Mouse (Mus musculus) layer of hippocampus, adult 18-20 months (tissue): ENCODE results near the gene Pgam2. TPM values are rescaled to one million over a fixed set of nuclear protein-coding genes. Genes with fewer than 3 reads are reported as not detected.
"Not testable (repeated sequence)": the region's sequence is repeated elsewhere in the genome, so short reads cannot be mapped to it uniquely, and the experiment has no call there.

Experiments
- DNase-seq, 2 experiments: peaks; one replicate each; pipeline ENCODE4 v3.0.0; 2022; ENCODE audit warnings: low spot score in 2 of 2
- long read RNA-seq: library from polyadenylated mRNA; stranded (forward); transcript quantifications from one replicate; pipeline ENCODE4 v2.0.0, GENCODE M21; 2021
- total RNA-seq, 2 experiments: library from RNA; stranded (reverse); gene quantifications; 2 replicates each; pipeline ENCODE4 v1.2.3; 2021

Pgam2 gene
- 10 to 100 TPM; 11.6 to 17.7 TPM for total RNA-seq
- long read RNA-seq, transcript Pgam2-201 (3 exons, 840 nt): major isoform, 6 of 7 reads
- long read RNA-seq, partial matches to known transcripts: 1 of 7 reads
- long read RNA-seq, other reads (novel, unspliced or antisense): 0 of 7 reads

DNA sequence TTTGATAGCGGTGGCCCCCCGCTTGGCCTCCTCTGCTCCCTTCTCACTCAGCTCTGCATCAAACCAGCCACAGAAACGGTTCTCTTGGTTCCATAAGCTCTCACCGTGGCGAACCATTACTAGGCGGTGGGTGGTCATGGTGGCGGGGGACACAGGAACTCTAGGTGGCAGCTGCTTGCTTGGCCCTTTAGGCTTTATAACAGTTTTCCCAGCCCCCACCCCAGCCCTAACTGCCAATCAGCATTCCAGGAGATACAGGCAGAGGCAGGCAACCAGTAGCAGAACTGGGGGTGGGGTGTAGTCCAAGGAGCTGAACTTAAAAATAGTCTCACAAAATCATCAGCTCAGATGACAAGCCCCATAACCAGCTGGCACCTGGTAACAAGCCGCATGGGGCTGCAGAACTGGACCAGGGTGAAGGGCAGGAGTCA, at the start of gene Pgam2:
Gene Pgam2, minus strand, starts transcription at position 183 of the 431 bp plus-strand sequence.
- peak; percentile 36 to 41 for DNase-seq

DNA sequence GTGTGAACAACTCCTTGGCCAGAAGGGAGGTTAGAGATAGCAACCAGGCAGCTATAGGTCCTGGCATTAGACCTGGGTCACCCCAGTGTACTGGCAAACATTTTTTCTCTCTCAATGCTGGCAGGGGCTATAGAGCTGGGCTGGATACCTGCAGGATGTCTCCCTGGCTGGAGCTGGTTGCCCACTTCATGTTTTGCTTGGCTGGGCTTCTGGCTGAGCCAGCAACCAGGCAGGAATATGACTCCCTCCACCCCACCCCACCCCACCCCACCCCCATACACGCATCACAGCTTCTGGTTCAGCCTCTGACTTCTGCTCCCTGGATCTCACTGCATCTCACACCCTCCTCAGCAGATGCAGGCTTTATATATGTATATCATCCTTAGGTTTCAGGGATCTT, 48.8 kb upstream of the Pgam2 start:
- no peak for DNase-seq

DNA sequence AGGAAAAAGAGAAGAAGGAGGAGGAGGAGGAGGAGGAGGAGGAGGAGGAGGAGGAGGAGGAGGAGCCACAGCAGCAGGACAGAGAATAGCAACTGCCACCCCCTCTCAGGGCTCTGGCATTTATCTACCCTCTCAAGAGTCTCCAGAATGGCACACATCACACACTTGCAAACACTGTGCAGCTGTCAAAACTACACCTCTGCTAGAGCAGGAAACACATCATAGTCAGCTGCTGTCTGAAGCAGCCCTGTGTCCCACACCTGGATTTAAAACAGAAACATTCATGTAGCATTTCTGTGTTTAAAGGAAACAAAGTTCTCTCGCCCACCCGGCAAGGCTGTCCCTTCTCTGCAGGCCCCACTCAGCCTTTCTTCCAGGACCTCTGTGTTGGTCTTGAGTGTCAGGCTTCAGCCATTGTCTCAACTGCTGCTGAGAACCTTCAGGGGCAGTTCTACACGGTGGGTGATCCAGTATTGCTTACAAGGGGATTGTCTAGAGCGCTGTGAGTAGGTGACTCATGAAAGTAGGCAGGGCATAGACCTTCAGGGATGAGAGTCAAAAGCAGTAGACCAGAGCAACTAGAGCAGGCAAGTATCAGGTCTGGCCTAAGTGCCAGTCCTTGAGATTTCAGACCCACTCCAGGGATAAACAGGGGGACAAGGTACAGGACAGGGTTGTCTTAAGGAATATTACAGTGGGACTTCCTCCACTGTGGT, 47.6 kb upstream of the Pgam2 start:
- no peak for DNase-seq

DNA sequence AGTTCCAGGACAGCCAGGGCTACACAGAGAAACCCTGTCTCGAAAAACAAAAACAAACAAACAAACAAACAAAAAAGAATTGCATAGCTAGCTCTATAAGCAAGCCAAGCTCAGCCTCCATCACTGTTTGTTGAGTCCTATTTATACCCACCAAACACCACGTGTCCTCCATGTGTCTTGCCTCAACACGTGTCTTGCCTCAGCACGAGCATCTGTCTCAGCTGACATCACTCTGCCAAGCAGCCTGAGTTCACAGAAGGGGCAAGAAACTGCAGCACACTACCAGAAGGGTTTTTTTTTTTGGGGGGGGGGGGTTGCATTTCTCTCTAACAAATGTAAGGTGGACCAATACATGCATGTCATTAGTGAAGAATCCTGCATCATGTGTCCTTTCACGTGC, 46.9 kb upstream of the Pgam2 start:
- no peak for DNase-seq

DNA sequence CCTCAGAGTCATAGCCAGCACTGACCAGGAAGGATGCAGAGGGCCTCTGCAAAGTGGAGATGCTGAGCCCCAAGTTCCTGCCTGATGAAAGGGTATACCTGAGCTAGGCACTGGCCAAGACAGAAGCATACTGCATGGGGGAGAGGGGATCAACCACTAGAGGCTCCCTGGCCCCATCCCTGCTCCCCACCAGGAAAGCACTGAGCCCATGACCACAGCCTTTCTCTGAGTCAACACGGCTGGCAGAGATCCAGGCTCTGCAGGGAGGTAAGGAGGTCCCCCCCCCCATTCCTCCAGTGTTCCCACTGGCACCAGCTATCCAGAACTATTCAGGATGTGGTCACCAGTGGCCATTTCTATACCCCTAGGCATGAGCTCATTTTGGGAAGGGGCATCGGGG, 45.8 kb upstream of the Pgam2 start:
- DNase-seq: no peak

DNA sequence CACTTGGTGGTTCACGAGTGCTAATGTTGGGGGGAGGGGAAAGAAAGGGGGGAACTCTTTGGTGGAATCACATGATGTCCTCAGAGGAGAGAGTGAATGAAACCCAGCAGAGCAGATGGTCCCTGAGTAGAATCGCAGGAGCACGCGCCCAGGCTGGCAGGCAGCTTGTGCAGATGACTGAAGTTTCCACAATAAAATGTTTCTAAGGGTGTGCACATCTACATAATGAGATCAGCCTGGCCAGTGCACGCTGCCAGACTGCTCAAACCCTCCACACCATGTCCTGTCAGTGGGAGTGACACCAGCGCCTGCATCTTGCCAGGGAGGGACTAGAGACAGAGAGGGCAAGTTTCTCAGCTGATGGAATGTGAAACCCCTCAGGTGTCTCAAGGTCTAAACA, 45.2 kb upstream of the Pgam2 start:
- peak; percentile 68 to 85 for DNase-seq

DNA sequence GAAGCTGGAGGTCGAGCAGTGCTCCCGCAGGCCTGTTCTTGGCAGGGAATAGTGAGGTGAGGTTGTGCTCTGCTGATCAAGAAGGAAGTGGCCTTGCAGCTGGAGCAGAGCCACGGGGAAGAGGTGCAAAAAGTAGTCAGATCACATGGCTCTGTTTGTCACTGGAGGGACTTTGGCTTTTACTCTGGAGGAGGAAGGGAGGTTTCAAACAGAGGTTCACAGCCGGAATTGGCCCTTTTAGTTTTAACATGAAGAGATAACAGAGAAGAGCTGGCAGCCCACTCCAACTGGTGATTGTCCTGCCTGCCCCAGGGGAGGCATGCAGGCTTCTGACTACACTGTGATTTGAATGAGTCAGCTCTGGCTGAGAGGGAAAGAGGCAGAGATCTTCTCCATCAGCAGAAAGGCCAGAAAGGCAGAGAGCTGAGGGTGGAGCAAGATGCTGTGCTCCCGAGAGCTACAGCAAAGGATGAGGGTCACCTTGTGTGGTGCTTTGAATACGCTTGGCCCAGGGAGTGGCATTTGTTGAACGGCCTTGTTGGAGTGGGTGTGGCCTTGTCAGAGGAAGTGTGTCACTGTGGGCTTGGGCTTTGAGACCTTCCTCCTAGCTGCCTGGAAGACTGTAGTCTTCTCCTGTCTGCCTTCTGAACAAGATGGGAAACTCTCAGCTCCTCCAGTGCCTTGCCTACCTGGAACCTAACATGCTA, 43.3 kb upstream of the Pgam2 start:
- no peak for DNase-seq

DNA sequence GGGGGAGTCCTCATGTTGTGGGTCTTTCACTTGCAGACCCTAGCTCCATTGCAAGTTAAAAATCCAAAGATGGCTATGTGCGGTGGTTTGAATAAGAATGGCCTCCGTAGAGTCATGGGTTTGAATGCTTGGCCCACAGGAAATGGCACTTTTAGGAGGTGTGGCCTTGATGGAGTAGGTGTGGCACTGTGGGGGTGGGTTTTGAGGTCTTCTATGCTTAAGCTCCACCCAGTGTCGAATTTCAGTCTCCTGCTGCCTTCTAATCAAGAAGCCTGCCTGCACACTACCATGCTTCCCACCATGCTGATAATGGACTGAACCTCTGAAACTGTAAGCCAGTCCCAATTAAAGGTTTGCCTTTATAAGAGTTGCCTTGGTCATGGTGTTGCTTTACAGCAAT, 39.6 kb upstream of the Pgam2 start:
- DNase-seq: no peak

DNA sequence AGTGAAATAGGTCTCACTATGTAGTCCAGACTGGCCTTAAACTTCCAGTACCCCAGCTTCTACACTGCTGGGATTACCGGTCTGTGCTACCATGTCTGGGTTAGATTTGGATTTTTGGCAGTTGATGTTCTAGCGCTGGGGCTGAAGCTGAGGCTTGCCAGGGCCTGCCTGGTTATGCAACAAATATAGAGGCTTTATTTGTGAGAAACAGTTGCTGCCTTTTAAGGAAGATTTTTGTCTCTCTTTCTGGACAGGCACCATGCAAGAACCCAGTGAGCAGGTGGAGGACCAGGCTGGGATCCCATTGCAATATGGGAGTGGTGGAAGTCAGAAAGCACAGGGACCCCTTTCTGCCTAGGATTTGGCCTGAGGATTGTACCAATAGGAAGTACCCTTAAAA, 38.2 kb upstream of the Pgam2 start:
- no peak for DNase-seq

DNA sequence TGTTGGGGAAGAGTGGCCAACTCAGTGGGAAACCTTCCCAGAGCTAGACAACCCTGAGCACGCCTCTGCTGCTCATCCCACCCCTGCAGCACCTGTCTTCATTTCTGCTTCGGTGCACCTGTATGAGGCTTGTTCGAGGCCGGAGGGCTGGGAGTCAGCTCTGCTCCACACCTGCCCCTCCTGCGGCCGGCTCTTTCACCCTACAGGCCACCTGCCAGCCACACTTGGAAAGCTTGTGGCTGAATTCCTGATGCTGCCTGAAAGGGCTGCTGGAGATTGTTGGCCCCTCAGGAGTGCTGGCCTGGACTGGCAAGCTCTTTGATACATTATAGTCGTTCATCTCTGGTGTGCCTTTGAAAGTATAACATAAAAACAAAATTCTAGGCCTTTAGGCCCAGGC, 36.8 kb upstream of the Pgam2 start:
- DNase-seq: no peak

DNA sequence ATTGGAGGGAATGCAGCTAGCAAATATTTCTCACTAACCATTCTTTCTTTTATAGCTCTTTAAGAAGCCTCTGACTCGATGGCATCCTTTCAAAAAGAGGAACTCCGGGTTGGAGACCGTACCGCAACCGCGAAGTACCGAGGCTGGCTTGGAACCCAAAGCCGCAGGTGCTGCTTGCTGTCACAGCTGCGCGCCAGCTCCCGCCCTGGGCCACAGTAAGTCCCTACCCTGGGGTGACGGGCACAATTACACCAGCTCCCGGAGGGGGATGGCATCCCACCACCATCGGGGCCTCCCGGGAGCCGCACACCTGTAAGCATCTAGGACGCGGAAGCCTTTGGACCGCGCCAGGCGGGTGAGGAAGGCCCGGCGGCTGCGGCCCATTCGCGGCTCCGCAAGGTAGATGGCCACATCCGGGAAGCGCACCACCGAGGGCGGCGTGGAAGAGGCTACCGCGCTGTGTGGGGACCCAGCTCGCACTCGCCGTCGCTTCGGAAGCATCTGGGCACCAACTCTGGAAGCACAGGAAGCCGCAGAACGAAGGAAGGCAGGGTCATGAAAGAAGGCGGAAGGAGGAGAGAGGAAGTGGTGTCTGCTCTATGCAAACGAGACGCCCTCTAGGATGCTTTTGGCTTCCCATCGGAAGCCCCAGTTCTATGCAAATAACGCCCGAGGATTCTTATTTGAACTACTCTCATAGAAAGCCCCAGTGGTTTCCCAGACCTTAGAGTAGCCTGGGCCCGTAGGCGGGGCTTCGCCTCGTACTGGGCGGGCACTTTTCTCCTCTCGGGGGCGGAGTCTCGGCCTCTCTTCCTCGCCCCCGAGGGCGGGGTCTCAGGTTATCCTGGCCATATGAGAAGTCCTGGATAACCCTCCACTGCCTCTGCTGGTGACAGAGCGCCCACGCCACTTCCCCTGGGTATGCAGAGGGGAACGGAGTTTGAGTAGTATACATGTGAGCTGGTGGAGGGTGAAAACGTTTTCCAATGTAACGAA, 34.0 kb upstream of the Pgam2 start, which contains the start of gene Polm:
Gene Polm, minus strand, starts transcription at position 766 of the 996 bp plus-strand sequence.
- DNase-seq: peak; percentile 82 to 90

DNA sequence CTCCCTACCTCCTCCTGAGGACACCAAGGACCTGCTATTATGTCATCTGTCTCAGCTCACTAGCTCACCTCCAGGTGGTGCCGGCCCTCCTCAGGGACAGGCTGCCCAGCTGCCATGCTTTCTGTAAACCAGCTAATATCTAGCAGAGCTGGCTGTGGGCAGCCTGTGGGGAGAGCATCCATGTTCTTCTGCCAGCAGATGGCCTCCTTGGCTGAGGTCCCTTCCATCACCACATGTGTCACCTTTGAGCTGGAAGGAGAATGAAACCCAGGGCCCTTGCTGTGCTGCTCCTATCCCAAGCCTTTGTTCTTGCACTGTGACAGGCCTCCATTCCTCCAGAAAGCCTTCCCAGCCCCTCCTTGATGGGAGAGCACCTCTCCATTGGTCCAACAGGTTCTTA, 32.6 kb upstream of the Pgam2 start:
- DNase-seq: no peak

DNA sequence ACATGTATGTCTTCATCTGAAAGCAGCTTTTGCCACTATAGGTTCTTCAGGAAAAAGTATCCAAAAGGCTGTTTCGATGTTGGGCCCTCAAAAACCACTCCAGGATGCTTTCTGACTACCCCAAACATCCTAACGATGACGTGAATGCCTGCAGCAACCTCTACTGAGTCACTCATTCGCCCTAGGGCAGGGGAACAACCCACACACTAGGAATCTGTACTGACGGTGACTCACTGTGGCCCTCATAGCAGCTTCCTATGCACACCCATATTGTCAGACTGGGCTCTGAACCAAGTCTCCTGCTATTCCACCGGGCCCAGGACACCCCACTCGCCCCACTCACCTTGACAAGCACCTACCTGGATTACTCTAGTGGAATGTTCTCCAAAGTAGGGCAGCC, 31.5 kb upstream of the Pgam2 start:
- DNase-seq: no peak

DNA sequence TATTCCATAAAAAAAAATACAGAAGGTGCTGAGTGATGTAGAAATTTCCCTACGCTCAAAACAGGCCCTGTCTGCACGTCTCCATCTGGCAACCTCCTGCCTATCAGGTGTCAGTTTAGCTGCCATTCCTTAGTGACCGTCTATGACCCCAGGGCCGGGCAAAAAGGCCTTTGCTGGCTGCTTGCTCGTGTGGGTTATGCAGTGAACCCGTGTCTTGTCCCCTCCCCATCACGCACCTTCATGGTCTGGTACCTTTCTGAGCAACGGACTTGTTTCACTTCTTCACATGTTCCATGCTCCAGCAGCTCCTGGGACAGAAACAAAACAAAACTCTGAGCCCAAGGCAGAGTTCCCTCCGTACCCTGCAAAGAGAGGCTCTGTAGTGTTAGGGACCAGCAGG, 31.0 kb upstream of the Pgam2 start:
- no peak for DNase-seq

DNA sequence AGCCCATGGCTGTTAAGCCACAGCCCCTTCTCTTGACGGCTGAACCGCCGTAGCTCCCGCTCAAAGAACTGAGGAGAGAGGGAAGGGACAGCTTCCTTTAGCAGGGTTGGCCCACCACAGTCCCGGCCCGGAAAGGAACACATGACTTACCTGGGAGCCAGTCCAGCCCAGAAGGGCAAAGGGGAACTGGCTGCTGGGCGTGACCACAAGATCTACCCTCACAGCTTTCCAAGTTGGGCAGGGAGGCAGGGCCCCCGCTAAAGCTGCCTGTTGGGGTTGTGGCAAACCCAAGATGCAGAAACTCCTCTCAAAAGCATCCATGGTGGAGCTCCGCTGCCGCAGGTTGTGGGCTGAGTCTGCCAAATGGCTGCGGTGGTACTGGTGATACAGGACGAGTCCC, 25.8 kb upstream of the Pgam2 start:
- DNase-seq: no peak

DNA sequence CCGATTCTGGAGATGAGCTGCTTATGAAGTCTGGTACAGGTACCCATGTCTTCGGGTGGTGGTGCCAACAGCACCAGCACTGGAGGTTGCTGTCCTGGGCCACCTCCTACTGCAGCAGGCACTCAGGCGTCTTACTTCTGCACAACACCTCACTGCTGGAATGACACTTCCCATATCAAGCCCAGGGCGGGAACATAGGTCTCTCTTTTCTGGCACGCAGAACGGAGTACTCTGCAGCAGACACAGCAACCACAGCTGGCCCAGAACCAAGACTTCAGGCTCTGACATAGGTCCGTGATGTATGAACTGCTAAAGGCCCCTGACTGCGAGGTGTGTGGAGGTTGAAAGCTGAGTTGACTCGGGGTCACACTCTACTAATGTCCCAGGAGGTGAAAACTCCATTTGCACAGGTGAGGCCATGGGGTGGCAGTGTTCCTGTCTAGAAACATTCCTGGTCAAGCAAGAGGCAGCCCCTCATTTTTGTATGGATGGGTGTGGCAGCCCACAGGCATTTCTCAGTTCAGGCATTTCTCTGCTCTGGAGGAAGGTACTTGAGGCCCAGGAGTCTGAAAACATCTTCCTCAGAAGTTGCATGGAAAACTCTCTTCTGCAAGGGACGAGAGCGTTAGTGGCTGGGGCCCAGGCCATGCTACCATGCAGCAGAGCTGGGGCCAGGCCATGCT, 25.1 kb upstream of the Pgam2 start:
- DNase-seq: no peak

DNA sequence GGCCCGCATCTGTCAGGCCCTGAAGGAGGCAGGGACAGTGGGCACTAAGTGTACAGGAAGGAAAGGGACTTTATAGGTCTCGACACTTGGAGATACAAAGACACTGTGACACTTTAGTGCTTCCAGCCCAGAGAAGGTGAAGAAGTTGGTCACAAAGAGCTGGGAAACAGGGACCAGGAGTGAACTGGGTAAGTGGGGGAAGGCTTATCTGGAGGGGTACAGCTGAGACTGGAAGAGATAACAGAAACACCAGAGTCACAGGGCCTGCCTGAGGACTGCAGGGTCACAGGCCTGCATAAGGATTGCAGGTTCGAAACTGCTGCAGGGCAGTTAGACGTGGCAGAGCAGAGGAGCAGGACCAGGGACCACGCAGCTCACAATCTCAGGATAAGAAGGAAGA, 24.4 kb upstream of the Pgam2 start:
- DNase-seq: no peak

DNA sequence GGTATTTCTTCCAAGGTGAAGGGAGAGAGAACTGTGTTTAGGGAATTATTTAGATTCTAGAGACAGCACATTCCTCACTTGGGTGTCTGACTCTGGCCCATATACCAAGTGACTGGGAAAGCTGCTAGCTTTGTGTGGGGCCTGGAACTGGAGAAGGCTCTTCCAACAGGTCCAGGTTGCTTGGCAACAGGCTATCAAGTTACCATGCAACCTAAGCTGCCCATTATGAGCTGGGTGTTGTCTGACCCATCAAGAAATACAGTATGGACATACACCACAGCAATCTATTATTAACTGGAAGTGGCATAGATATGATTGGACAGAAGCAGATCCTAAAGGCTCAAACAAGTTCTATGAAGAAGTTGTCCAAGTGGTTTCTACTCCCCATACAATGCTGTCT, 21.9 kb upstream of the Pgam2 start:
- DNase-seq: no peak

DNA sequence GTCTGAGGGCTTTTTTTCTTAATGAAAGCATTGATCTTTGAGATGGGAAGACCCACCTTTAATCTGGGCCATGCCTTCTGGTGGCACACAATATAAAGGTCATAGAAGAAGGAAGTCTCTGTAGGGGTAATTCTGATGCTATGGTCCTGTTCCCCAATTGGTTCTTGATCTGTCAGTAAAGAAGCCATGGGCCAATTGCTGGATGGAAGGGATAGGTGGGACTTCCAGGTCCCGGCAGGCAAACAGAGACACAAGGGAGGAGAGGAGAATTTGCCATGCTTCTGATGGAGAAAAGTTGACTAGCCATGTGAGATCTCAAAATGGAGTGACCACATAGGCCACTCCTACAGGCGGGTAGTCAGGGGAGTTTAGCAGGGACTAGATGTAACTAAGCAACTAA, 15.7 kb upstream of the Pgam2 start:
- DNase-seq: no peak

DNA sequence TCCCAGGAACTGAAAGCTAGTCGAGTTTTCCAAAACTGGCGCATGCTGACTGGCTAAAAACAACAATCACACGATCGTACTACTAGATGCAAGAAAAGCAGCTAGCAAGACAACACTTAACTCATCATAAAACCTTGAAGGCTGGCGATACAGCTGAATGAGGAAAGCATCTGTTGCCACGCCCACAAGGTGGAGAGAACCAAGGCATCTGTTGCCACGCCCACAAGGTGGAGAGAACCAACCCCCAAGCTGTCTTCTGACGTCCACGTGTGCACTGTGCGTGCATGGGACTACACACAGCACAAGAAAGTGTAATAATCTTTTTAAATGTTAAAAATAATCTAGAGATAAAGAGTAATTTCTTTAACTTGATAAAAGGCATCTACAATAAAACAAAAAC, 9.8 kb upstream of the Pgam2 start:
- no peak for DNase-seq

DNA sequence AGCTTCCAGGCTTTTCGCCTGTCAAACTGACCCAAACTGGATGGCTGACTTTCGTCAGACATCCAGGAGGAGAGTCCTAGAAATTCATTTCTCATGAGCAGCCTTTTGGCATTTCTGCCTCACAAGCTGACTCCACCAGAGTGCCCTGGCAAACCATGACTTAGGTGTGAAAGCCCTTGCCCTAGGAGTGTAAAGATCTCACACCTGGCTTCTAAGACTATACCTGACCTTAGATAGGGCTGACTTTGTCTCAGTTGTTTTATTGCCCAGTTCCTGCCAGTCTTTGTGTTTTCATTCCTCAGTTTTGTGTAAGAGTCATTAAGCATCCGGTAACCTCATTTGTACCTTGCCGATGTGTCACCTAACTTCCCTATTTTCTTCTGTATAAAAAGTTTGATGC, 6.0 kb upstream of the Pgam2 start:
- not testable (repeated sequence) for DNase-seq
